Mouse (Mus musculus) gastrocnemius, postnatal 14 days (tissue): Measurements from ENCODE around the gene Chadl. TPM values are rescaled to one million over a fixed set of nuclear protein-coding genes. Genes with fewer than 3 reads are reported as not detected.
"Not testable (repeated sequence)": the region's sequence is repeated elsewhere in the genome, so short reads cannot be mapped to it uniquely, and the experiment has no call there.

ENCODE experiments used
- DNase-seq: peaks from one replicate; pipeline ENCODE4 v3.0.0; 2021; ENCODE audit warnings: mixed read lengths
- intact Hi-C: fragments of 180-260 bp; cut with DNase I; formaldehyde crosslinking; loops from one replicate; pipeline ENCODE4 v1.15.1; 2025; ENCODE audit warnings: low total_unique reads
- total RNA-seq, 2 experiments: library from RNA; stranded (reverse); gene quantifications; 2 replicates each; pipeline ENCODE4 v1.2.3; 2021

The Chadl gene
- total RNA-seq, 2 experiments from 2014 or later, result 0.91 to 1.8 TPM

DNA sequence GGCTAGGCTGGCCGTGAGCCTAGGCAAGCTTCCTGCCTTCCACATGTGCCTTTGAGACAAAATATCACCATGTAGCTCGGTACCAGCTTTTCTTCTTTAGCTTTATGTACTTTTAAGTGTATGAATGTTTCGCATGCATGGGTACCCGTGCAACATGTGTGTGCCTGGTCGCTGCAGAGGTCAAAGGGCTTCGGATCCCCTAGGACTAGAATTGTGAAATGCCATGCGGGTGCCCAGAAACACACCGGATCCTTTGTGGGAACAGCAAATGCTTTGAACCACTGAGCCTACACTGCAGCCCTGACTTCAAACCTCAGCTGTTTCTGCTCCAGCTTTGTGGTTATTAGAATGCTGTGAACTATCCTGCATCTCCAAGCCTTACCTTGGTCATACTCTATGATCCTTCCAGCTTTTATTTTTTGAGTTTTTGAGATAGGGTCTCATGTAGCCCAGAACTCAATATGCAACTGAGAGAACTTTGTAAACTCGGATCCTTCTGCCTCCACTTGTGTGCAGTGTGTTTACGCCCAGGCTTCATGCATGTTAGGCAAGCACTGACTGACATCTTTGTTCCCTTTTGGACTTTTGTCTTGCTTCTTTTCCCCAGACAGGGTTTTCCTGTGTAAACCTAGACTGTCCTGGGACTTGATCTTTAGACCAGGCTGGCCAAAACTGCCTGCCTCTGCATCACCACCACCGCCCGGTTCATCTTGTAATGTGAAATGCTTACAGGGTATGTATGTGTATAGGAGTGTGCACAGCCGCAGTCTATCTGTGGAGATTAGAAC is 5.4 kb upstream of the Chadl start:
- intact Hi-C loops, result no loop called here
- no peak for DNase-seq

DNA sequence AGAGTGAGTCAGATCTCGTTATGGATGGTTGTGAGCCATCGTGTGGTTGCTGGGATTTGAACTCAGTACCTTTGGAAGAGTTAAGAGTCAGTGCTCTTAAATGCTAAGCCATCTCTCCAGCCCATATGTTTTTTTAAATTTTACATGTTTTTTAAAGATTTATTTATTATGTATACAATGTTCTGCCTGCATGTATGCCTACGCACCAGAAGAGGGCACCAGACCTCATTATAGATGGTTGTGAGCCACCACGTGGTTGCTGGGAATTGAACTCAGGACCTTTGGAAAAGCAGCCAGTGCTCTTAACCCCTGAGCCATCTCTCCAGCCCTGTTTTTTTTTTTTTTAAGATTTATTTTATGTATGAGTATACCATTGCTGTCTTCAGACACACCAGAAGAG is 4.3 kb upstream of the Chadl start:
- DNase-seq, intact Hi-C loops: not testable (repeated sequence)

DNA sequence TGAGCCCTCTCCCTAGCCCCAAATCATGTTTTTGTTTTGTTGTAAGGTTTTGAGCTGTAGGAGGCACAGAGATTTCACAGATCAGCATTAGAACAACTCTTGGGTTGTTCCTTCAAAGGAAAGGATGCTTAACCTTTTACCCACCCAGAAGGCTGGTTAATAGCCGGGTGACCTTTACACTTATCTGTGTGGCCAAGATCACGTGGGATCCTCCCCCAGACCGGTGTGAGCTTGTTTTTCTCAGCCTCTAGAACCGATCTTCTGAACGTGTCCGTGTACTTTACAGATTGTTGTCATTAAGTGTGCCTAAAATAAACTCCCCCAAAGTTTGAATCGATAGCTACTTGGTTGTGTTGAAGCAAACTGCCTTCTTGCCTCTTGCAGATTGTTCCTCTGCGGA is 3.5 kb upstream of the Chadl start:
- no peak for DNase-seq
- intact Hi-C loops, result no loop called here

DNA sequence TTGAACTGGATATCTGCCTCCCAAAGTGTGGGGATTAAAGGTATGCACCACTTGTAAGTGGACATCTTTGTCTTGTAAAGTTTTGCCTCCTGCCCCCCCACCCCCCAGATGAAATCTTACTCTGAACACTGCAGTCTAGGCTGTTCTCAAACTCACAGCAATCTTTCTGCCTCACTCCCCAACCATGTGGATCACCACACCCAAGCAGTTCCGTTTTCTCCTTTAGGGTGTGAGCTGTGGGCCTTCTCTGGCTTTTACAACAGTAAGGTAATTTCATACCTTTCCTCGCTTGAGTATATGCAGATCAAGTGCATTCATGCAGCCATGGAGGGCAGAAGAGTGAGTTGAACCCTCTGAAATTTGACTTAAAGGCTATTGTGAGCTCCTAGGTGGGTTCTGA is 3.1 kb upstream of the Chadl start:
- intact Hi-C loops, result no loop called here
- no peak for DNase-seq

DNA sequence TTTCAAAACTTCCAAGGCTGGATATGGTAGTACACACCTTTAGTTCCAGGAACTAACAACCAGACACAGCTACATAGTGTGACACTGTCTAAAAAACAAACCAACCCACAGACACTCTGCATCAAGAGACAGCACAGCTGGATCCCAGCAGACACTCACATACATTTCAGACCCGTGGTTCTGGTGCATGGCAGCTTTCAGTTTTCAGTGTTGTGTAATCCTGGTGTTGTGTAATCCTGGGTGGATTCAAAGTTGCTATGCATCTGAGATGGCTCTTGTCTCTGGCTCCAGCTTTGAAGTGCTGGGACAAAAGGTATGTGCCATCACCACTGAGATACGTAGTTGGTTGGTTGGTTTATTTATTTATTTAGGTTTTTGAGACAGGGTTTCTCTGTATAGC is 1.4 kb upstream of the Chadl start:
- no peak for DNase-seq
- intact Hi-C loops, result no loop called here

DNA sequence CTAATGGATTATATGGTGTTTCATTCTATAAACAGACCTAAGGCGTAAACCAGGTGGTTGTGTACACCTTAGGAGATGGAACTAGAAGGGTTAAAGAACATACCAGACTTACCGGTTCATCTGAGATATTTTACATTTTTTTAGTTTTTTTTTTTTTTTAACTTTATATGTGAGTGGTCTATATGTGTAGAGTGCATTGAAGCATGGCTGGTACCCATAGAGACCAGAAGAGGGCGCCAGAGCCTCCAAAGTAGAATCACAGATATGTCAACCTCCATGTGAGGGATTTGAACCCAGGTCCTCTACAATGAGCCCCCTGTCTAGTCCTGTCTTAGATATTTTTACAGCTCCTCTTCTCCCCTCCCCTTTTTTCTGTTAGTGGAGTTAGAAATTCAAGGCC is 760 bp upstream of the Chadl start:
- no peak for DNase-seq
- intact Hi-C loops, result no loop called here

DNA sequence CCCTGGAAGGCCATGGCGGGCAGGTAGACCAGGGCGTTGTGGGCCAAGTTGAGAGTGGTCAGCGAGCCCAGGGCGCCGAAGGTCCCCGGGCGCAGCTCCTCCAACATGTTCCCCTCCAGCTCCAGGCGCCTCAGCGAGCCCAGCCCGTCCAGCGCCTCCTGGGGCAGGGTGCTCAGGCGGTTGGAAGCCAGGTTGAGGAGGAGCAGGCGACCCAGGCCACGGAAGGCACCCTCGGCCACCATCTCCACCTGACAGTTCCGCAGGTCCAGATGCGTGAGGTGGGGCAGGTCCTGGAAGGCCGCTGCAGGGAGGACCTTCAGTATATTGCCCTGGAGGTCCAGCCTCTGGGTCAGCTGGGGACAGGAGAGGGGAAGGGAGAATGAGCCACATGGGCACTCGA is 2.2 kb downstream of the Chadl start:
- no peak for DNase-seq
- intact Hi-C loops, result no loop called here

DNA sequence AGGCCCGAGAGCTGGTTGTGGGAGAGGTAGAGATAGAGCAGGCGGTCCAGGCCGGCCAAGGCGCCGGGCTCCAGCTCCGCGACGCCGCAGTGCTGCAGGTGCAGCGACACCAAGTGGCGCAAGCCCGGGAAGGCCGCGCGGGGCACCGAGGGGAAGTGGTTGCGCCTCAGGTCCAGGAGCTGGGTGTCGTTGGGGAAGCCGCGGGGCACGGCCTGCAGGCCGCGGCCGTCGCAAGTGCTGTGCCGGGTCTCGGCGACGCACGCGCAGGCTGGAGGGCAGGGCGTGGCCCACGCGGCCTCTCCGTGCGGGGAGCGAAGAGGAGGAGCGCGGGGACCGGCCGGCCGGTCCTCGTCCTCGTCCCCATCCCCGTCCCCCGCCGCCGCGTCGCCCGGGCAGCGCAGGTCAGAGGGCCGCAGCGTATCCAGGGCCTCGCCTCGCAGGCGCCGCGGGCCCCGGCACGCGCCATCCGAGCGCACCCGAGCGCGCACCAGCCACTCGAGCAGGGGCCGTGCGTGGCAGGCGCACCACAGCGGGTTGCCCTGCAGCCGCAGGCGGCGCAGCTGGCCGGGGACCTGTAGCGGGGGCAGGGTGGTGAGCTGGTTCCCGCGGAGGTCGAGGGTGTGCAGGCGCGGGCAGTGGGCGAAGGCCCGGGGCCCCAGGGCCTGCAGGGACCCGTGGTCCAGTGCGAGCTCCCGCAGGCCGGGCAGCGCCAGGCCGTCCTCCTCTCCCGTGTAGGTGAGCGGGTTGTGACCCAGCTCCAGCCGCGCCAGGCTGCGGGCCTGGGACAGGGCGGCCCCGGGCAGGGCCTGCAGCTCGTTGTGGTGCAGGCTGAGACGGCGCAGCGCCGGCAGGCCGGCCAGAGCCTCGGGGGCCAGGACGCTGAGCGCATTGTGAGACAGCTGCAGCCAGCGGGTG is 2.9 kb downstream of the Chadl start:
- peak; percentile 87 for DNase-seq
- intact Hi-C loops, result no loop called here

DNA sequence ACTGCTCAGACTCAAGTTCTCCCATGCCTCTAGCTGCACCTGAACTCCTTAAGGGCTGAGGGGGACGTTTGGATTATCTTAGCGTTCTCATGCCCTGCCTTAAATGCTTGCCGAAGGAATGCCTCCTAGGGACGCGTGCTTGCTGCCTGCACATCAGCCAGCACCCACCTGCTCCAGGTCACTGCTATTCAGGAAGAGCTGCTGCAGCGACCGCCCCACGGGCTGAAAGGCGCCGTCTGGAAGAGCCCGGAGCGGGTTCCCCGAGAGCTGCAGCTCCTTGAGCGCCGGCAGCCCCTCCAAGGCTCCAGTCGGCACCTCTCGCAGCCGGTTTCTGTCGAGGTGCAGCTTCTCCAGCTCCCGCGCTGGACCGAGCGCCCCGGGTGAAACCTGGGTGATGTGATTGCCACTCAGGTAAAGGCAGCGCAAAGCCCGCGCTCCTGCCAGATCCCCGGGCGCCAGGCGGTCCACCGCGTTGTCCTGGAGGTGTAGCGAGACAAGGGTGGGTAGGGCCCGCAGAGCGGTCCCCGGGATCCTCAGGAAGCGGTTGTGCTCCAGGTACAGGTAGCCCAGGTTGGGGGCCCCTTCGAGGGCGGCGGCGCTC is 3.6 kb downstream of the Chadl start:
- intact Hi-C loops, result no loop called here
- no peak for DNase-seq

DNA sequence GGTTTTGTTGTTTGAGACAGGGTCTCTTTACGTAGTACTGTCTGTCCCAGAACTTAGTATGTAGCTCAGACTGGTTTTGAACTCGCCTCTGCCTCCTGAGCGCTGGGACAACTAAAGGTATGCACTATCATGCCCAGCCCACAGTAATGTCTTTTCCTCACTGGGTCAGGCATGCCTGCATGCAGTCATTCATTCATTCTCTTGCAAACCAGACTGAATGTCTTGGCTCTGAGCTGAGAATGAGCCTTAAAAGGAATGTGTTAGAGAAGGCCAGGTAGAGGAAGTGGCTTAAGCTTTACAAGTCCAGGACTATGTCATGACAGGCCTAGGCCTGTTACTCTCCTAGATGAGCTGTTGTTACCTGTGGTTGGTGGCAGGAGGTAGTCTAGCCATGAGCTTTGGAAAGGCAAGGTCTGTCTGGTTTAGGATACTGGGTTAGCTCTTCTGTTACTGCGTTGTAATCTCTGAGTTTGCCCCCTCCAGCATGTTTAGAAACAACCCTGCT is 16.7 kb downstream of the Chadl start:
- DNase-seq, result no peak
- intact Hi-C loops, result no loop called here

DNA sequence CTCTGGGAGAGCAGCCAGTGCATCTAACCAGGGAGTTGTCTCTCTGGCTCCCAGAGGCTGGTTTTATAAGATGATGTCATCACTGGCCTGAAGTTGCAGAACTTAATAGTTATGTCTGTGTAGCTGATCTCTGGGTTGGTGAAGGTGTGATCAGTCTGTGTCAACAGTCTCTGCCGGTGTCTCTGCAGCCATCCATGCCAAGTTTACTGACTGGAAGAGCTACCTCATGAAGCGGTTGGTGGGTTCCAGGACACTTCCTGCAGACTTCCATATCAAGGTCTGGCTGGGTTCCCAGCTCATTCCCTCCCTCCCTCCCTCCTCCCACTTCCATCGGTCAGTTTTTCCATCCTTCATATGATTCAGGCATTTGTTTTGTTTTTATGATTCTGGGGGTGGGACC is 20.4 kb downstream of the Chadl start:
- no peak for DNase-seq
- intact Hi-C loops, result no loop called here

DNA sequence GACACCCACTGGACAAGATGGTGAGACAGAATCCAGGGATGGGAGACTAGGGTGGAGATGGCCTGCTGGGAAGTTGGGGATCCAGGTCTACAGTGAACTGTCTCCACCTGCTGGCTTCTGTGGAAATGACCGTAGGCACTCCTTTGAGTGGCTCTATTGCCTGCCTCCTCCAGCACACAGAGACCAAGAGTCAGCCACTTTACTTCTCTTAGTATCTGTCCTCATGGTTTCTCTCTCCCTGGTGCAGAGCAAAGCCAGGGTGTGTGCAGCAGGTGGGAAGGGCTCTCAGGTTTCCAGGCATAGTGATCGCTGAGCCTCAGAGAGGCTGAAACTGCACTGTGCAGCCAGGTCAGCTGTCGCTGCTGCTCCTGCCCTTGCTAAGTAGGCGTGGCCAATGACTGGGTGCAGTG is 26.9 kb downstream of the Chadl start:
- DNase-seq, result peak; percentile 35
- intact Hi-C loops, result no loop called here

DNA sequence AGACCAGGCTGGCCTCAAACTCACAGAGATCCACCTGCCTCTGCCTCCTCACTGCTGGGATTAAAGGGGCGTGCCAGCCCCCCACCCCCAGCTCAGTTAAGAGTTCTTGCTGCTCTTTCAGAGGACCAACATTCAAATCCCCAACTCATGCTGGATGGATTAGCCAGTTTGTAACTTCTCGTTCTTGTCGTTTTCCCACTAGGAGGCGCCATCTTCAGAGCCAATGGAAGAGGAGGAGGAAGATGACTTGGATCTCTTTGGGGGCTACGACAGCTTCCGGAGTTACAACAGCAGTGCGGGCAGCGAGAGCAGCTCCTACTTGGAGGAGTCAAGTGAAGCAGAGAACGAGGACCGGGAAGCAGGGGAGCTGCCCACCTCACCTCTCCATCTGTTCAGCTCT is 30.1 kb downstream of the Chadl start:
- no peak for DNase-seq
- intact Hi-C loops, result no loop called here

DNA sequence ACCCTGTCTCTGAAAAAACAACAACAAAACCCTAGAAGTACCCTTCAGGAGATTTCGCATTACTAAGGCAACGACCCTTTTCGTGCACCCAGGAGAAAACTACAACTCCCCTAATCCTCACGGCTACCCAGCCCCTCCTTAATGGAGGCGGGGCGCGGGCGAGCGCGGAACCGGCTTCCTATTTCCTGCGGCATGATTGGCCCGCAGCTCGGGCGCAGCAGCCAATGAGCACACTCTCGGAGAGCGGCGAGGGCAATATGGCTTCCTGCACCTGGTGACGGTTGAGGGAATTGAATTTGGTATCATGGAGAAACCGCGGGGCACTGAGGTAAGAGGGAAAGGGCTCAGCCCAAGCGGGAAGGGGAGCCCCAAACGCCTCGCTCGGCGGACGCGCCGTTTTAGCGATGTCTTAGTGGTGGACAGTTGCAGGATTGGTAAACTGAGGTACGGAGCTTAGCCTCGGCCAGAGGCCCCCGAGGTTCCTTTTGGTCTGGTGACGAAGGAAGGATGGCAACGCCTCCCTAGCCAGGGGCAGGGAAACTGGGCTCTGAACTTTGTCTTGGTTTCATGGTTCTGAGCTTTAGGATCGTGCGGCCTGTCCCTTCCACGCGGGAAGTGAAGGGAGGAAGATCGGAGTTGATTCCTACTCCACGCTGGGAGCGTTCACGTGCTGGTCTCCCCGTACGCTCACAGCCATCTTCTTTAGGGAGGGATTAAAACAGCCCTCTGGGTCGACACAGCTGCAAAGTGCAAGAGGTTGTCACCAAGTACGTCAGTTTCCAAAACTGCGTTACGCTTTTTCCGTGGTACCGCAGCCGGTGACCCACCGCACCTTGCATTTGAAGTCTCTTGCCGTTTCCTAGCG is 33.2 kb downstream of the Chadl start, which contains the start of gene L3mbtl2:
Gene L3mbtl2 (plus strand): TSS at position 193 of the 865 bp plus-strand sequence.
- peak; percentile 92 for DNase-seq
- intact Hi-C loops, result no loop called here

DNA sequence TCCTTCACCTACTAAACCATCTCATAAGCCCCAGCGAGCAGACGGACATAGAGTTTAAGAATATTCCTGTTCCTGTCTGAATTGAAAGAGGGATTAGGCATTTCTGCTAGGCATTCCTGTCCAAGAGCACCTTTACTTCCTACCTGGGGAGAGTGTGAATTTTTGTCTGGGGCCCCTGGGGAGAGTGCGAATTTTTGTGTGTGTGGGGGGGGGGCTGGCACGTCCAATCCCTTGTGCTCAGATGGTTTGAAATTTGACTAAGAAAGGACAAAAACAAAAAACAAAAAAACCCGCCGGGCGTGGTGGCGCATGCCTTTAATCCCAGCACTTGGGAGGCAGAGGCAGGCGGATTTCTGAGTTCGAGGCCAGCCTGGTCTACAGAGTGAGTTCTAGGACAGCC is 33.8 kb downstream of the Chadl start:
- intact Hi-C loops, result no loop called here
- no peak for DNase-seq

DNA sequence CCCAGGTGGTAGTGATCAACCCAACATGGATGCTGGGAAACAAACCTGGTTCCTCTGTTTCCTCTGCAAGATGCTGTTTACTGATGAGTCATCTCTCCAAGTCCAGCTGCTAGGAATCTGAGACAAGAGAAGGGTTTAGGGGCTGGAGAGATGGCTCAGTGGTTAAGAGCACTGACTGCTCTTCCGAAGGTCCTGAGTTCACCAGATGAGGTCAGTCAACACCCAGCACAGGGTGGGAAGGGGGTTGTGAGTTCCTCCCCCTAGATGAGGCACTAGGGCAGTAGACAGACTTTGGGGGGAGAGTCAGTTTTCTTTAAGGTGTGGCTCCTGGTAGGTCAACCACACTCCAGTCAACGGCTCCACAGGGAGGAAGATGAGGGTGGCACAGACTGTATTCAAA is 35.4 kb downstream of the Chadl start:
- no peak for DNase-seq
- intact Hi-C loops, result no loop called here

DNA sequence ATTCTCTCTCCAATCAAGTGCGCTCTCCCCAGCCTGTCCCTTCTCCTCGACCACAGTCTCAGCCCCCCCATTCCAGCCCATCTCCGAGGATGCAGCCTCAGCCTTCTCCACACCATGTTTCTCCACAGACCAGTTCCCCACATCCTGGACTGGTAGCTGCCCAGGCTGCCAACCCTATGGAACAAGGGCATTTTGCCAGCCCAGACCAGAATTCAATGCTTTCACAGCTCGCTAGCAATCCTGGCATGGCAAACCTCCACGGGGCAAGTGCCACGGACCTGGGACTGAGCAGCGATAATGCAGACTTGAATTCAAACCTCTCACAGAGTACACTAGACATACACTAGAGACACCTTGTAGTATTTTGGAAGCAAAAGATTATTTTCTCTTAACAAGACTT is 46.5 kb downstream of the Chadl start:
- intact Hi-C loops, result no loop called here
- DNase-seq, result peak; percentile 9

DNA sequence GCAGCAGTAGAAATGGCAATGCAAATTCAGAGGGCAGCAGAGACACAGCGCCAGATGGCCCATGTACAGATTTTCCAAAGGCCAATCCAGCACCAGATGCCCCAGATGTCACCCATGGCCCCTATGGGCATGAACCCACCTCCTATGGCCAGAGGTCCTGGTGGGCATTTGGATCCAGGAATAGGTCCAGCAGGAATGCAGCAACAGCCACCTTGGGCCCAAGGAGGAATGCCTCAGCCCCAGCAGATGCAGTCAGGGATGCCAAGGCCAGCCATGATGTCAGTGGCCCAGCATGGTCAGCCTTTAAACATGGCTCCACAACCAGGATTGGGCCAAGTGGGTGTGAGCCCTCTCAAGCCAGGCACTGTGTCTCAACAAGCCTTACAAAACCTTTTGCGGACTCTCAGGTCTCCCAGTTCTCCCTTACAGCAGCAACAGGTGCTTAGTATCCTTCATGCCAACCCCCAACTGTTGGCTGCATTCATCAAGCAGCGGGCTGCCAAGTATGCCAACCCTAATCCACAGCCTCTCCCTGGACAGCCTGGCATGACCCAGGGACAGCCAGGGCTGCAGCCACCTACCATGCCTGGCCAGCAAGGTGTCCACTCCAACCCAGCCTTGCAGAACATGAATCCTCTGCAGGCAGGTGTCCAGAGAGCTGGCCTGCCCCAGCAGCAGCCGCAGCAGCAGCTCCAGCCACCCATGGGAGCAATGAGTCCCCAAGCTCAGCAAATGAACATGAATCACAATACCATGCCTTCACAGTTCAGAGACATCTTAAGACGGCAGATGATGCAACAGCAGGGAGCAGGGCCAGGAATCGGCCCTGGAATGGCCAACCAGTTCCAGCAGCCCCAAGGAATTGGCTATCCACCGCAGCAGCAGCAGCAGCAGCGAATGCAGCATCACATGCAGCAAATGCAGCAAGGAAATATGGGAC is 47.3 kb downstream of the Chadl start:
- intact Hi-C loops, result no loop called here
- peak; percentile 41 for DNase-seq
